Mouse (Mus musculus): Measurements from ENCODE around the gene Rrp7a.

The Rrp7a gene

GRCm38 (mm10) chr15:83111874-83112273, 10.7 kb downstream of the Rrp7a start:
- no peak for DNase-seq (ENCODE audit: low read depth, low spot score)

GRCm38 (mm10) chr15:83111290-83111689, 11.3 kb downstream of the Rrp7a start:
- no peak for DNase-seq (ENCODE audit: low read depth, low spot score)

- DNase-seq (ENCODE audit: low read depth, low spot score), result no peak
Measured at GRCm38 (mm10) chr15:83107814-83108213, 14.8 kb downstream of the Rrp7a start.

GRCm38 (mm10) chr15:83106426-83106825, 16.2 kb downstream of the Rrp7a start:
- no peak for DNase-seq (ENCODE audit: low read depth, low spot score)

- DNase-seq (ENCODE audit: low read depth, low spot score), result no peak
Measured at GRCm38 (mm10) chr15:83103111-83103510, 19.5 kb downstream of the Rrp7a start.

- DNase-seq (ENCODE audit: low read depth, low spot score), result no peak
Measured at GRCm38 (mm10) chr15:83100332-83100662, 22.3 kb downstream of the Rrp7a start.

- peak; percentile 82 for DNase-seq (ENCODE audit: low read depth, low spot score)
Measured at GRCm38 (mm10) chr15:83099533-83100331, 22.9 kb downstream of the Rrp7a start.

- no peak for DNase-seq (ENCODE audit: low read depth, low spot score)
Measured at GRCm38 (mm10) chr15:83095950-83096349, 26.7 kb downstream of the Rrp7a start.

- DNase-seq (ENCODE audit: low read depth, low spot score), result peak; percentile 59
Measured at GRCm38 (mm10) chr15:83093687-83094086, 28.9 kb downstream of the Rrp7a start.

GRCm38 (mm10) chr15:83090874-83091273, 31.7 kb downstream of the Rrp7a start:
- no peak for DNase-seq (ENCODE audit: low read depth, low spot score)

GRCm38 (mm10) chr15:83089429-83089605, 33.3 kb downstream of the Rrp7a start, which contains the start of gene Serhl:
TSS of gene Serhl (plus strand) at chr15:83089506.
- DNase-seq (ENCODE audit: low read depth, low spot score), result no peak

- no peak for DNase-seq (ENCODE audit: low read depth, low spot score)
Measured at GRCm38 (mm10) chr15:83088495-83089428, 33.8 kb downstream of the Rrp7a start.

- no peak for DNase-seq (ENCODE audit: low read depth, low spot score)
Measured at GRCm38 (mm10) chr15:83086636-83087328, 35.8 kb downstream of the Rrp7a start.

- DNase-seq (ENCODE audit: low read depth, low spot score), result peak; percentile 17
Measured at GRCm38 (mm10) chr15:83085901-83086300, 36.7 kb downstream of the Rrp7a start.

- DNase-seq (ENCODE audit: low read depth, low spot score), result peak; percentile 25
Measured at GRCm38 (mm10) chr15:83084022-83084640, 38.5 kb downstream of the Rrp7a start.

- no peak for DNase-seq (ENCODE audit: low read depth, low spot score)
Measured at GRCm38 (mm10) chr15:83083530-83083929, 39.1 kb downstream of the Rrp7a start.

- DNase-seq (ENCODE audit: low read depth, low spot score), result no peak
Measured at GRCm38 (mm10) chr15:83075607-83076525, 46.7 kb downstream of the Rrp7a start.

- no peak for DNase-seq (ENCODE audit: low read depth, low spot score)
Measured at GRCm38 (mm10) chr15:83074179-83074578, 48.4 kb downstream of the Rrp7a start.

- no peak for DNase-seq (ENCODE audit: low read depth, low spot score)
Measured at GRCm38 (mm10) chr15:83071752-83072151, 50.8 kb downstream of the Rrp7a start.

- no peak for DNase-seq (ENCODE audit: low read depth, low spot score)
Measured at GRCm38 (mm10) chr15:83070942-83071341, 51.7 kb downstream of the Rrp7a start.

GRCm38 (mm10) chr15:83068270-83068669, 54.3 kb downstream of the Rrp7a start:
- no peak for DNase-seq (ENCODE audit: low read depth, low spot score)

Data from skeletal muscle tissue, adult 2 months (tissue).